Mouse (Mus musculus): Measurements from ENCODE around the gene Bcl11a. TPM values are rescaled to one million over a fixed set of nuclear protein-coding genes. Genes with fewer than 3 reads are reported as not detected.

Bcl11a gene
- polyA plus RNA-seq (2012; ENCODE audit: insufficient read depth, low replicate concordance): 1.1 and 6.5 TPM in 2 replicates

DNA sequence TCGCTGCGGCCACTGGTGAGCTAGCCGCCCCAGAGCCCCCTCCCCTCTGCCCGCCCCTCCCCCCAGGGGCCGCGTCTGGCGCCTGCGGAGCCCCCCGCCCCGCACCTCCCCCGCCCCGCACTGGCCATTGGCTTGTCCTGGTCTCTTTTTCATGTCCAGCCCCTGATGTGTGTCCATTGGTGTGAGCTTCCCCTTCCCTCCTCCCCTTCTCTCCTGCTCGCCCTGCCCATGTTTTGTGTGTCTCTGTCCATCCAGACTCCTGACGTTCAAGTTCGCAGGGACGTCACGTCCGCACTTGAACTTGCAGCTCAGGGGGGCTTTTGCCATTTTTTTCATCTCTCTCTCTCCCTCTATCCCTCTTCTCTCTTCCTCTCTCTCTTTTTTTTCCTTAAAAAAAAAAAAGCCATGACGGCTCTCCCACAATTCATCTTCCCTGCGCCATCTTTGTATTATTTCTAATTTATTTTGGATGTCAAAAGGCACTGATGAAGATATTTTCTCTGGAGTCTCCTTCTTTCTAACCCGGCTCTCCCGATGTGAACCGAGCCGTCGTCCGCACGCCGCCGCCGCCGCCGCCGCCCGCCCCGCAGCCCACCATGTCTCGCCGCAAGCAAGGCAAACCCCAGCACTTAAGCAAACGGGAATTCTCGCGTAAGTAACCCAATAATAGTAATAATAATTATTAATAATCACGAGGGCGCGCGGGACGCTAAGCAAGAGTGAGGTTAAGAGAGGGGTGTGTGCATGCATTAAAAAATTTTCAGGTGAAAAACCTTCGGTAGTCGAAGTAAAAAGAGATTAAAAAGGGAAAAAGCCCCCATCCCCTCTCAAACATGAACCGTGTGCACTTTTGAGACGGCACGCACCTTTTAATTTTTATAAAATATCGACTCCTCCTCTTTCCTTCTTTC, at the start of gene Bcl11a:
Gene Bcl11a (plus strand): TSS at position 262 of the 911 bp plus-strand sequence.
- TF ChIP-seq FLI1 (IDR thresholded peaks at IDR 0.05; ENCODE audit: low read length): no peak
- no peak for TF ChIP-seq GATA1 (IDR thresholded peaks at IDR 0.05; ENCODE audit: borderline replicate concordance, low read length)
- Histone ChIP-seq H3K9me3 (no peaks in the 10 kb centered on the region), H3K4me3 (replicated peaks) (peak within 1 kb of the TSS; percentile 95), H3K27me3 (replicated peaks) (peaks cover 15% of the 10 kb centered on the region), H3K4me1 (peaks cover 75% of the 10 kb centered on the region), H3K36me3 (replicated peaks; ENCODE audit: low read length) (no peaks in the 10 kb centered on the region)

DNA sequence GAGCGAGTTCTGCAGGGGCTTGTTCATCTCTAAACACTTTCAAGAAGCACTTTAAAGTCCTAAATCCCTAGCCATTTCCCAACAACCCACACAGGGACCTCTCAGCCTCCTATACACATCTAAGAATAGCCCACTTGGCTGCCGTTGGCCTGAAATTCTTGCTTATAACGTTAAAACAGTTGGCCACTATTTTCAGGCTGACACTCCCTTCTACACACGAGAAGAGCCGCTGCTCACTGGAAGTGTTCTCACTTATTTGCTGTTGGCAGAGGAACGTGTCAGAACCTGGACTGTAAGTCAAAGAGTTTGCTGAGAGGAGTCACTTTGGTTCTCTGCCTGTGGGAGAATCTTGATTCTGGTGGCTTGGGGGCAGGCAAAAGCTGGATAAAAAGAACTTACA, 33.8 kb upstream of the Bcl11a start:
- H3K4me1 ChIP-seq: peaks cover 1% of the 10 kb centered on the region
- no peaks in the 10 kb centered on the region for H3K36me3 ChIP-seq (replicated peaks; ENCODE audit: low read length)
- H3K9me3 ChIP-seq: no peaks in the 10 kb centered on the region
- no peak for TF ChIP-seq GATA1 (IDR thresholded peaks at IDR 0.05; ENCODE audit: borderline replicate concordance, low read length)
- no peak for TF ChIP-seq FLI1 (IDR thresholded peaks at IDR 0.05; ENCODE audit: low read length)
- H3K27me3 ChIP-seq (replicated peaks): peaks cover 30% of the 10 kb centered on the region
- no peak overlapping the region for H3K4me3 ChIP-seq (replicated peaks)

DNA sequence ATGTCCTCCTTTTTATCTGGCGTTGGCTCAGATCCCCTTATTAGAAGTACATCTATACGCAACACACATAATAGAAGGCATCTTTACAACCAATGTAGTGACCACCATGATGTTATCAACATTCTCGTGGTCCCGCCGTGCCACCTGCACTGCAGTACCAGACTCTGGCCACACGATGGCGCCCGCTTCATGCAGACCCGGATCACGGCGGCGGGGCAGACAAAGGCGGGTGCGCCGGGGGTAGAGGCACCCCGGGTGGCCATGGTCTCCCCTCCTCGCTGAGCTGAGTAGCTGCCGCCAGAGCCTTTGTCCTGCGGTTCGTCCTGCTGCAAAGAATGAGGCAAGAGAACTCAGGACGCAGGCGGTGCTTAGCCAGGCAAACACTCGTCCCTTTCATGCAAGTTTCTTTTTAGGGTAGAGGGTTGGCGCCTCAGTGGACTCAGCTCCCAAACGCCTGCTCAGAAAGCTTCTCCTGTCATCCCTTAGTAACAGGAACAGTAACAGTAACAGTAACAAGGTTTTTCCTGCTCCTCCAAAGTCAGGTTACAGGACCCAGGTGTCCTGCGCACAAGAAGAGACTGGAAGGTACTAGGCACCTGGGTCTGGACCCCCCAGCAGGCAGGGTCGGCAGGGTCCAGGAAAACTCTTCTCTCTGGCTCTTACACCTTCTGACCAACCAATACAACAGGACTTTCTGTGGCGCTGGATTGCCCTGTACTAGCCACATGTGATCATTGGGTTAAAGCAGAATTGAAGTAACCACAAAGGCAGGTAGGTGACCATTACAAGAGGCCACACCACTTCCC, 28.4 kb upstream of the Bcl11a start:
- Histone ChIP-seq H3K27me3 (replicated peaks) (peaks cover 37% of the 10 kb centered on the region), H3K4me3 (replicated peaks) (peak overlapping the region; percentile 90), H3K4me1 (peaks cover 10% of the 10 kb centered on the region), H3K36me3 (replicated peaks; ENCODE audit: low read length) (no peaks in the 10 kb centered on the region), H3K9me3 (peaks cover 3% of the 10 kb centered on the region; the same call in 1 of the 2 replicates)
- TF ChIP-seq GATA1 (IDR thresholded peaks at IDR 0.05; ENCODE audit: borderline replicate concordance, low read length): no peak
- TF ChIP-seq FLI1 (IDR thresholded peaks at IDR 0.05; ENCODE audit: low read length): no peak

DNA sequence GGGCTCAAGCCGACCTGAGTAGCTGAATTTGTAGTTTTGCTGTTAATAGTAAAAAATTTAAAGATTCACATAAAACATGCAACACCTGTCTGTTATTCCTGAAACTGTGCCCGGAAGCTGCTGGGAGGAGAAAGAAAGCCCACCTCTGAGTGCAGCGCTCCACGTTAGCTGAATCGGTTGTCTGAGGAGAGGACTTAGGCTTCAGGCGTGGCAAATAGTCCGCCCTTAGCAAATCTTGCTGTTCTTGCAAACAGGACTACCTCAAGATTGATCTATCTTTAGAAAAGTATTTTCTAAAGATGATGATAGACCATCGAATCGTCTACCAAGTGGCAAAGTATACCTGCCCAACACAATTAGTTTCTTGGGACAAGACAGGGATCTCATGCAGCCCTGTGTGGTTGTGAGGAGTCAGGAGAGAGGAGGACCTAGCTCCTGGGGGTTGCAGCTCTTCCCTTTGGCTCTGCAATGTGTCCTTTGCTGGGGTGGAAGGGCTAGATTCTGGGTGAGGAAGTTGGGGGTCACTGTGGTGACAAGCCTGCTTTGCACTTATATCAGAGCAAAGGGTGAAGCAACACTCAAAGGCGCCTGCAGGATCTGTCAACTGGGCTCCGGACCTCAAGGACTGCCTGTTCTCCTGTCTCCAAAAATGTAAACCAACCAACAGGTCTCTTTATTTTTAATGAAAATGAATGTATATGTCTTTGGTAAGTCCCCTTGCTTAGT, 27.7 kb upstream of the Bcl11a start:
- peaks cover 37% of the 10 kb centered on the region for H3K27me3 ChIP-seq (replicated peaks)
- H3K9me3 ChIP-seq: peaks cover 3% of the 10 kb centered on the region; the same call in 1 of the 2 replicates
- H3K36me3 ChIP-seq (replicated peaks; ENCODE audit: low read length): no peaks in the 10 kb centered on the region
- peaks cover 10% of the 10 kb centered on the region for H3K4me1 ChIP-seq
- H3K4me3 ChIP-seq (replicated peaks): no peak overlapping the region
- TF ChIP-seq FLI1 (IDR thresholded peaks at IDR 0.05; ENCODE audit: low read length) (no peak), GATA1 (IDR thresholded peaks at IDR 0.05; ENCODE audit: borderline replicate concordance, low read length) (no peak)

DNA sequence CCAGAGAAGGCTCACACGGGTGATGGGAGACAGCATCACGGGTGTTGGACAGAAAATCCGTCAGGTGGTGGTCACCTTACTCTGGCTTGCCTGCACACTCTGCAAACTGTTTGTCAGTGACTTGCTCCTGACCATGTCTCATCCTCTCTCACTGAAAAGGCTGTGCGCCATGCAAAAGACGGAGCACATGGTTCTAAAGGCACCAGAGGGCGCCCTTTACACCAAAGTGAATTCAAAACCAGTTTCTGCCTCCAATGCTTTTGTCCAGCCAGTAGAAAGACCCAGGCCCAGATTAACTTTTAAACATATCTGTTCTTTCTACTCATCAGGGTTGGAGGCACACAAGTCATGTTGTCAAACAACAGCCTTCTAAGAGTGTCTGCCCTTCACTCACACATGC, 25.0 kb upstream of the Bcl11a start:
- Histone ChIP-seq H3K4me1 (peaks cover 10% of the 10 kb centered on the region), H3K9me3 (peaks cover 3% of the 10 kb centered on the region; the same call in 1 of the 2 replicates), H3K36me3 (replicated peaks; ENCODE audit: low read length) (no peaks in the 10 kb centered on the region), H3K27me3 (replicated peaks) (peaks cover 28% of the 10 kb centered on the region), H3K4me3 (replicated peaks) (no peak overlapping the region)
- TF ChIP-seq GATA1 (IDR thresholded peaks at IDR 0.05; ENCODE audit: borderline replicate concordance, low read length) (no peak), FLI1 (IDR thresholded peaks at IDR 0.05; ENCODE audit: low read length) (no peak)

DNA sequence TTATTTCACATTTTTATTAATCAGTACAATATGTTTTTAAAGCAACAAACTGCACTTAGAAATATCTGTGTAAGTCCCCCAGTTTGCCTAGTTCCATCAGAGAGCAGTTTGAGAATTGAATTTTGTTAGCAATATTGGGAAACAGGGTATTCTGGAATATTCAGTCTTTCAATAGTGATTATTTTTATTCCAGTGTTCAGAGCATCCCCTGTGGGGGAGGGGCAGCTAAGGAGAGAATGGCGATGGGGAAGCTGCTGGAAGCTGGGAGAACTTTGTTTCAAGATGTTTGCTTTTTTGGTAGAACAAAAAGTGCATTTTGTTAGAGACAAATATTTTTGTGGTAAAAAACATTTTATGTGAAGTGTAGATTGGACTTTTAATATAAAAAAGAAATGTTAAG, 18.7 kb upstream of the Bcl11a start:
- H3K27me3 ChIP-seq (replicated peaks): peaks cover 32% of the 10 kb centered on the region
- H3K4me1 ChIP-seq: peaks cover 12% of the 10 kb centered on the region
- no peaks in the 10 kb centered on the region for H3K36me3 ChIP-seq (replicated peaks; ENCODE audit: low read length)
- no peaks in the 10 kb centered on the region for H3K9me3 ChIP-seq
- H3K4me3 ChIP-seq (replicated peaks): no peak overlapping the region
- TF ChIP-seq FLI1 (IDR thresholded peaks at IDR 0.05; ENCODE audit: low read length): no peak
- TF ChIP-seq GATA1 (IDR thresholded peaks at IDR 0.05; ENCODE audit: borderline replicate concordance, low read length): no peak

DNA sequence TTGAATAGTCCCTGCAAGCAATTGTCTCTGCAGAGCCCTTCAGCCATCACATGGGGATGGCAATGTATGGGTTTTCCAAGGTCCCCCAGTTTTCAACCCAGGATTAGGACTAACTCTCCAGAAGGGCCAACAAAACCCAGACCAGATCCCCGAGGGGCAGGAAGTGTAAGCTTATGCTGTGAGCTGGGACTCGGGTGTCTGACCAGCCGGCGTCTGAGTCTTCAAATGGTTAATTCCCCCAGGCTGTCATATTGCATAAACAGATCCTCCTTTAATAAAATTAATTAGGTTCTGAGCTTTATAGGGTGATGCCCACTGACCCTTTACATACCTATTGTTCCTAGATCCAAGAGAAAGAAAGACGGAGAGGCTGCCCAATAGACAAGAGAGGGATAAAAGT, 17.4 kb upstream of the Bcl11a start:
- TF ChIP-seq GATA1 (IDR thresholded peaks at IDR 0.05; ENCODE audit: borderline replicate concordance, low read length) (no peak), FLI1 (IDR thresholded peaks at IDR 0.05; ENCODE audit: low read length) (no peak)
- Histone ChIP-seq H3K4me3 (replicated peaks) (no peak overlapping the region), H3K9me3 (no peaks in the 10 kb centered on the region), H3K4me1 (peaks cover 12% of the 10 kb centered on the region), H3K36me3 (replicated peaks; ENCODE audit: low read length) (no peaks in the 10 kb centered on the region), H3K27me3 (replicated peaks) (peaks cover 32% of the 10 kb centered on the region)

DNA sequence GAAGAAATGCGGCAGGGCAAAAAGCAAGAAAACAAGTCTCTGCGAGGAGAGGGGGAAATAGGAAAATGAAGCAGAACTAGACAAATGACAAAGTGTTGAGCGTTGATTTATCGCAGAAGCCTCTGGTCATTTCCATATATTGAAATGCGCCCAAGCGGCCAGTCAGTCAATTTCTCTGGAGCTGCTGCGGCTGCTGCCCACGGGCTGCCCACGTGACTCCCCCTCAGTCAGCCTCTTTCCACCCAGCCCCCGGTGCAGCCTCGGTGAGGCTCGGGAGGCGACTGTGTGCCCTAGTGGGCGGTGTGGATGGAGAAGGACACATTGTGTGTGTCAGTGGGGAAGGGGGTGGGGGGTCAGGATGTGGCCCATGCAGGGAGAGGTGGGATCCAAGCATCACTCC, 16.0 kb upstream of the Bcl11a start:
- Histone ChIP-seq H3K36me3 (replicated peaks; ENCODE audit: low read length) (no peaks in the 10 kb centered on the region), H3K4me3 (replicated peaks) (peak overlapping the region; percentile 80), H3K27me3 (replicated peaks) (peaks cover 30% of the 10 kb centered on the region), H3K4me1 (peaks cover 12% of the 10 kb centered on the region), H3K9me3 (no peaks in the 10 kb centered on the region)
- TF ChIP-seq GATA1 (IDR thresholded peaks at IDR 0.05; ENCODE audit: borderline replicate concordance, low read length) (no peak), FLI1 (IDR thresholded peaks at IDR 0.05; ENCODE audit: low read length) (no peak)

DNA sequence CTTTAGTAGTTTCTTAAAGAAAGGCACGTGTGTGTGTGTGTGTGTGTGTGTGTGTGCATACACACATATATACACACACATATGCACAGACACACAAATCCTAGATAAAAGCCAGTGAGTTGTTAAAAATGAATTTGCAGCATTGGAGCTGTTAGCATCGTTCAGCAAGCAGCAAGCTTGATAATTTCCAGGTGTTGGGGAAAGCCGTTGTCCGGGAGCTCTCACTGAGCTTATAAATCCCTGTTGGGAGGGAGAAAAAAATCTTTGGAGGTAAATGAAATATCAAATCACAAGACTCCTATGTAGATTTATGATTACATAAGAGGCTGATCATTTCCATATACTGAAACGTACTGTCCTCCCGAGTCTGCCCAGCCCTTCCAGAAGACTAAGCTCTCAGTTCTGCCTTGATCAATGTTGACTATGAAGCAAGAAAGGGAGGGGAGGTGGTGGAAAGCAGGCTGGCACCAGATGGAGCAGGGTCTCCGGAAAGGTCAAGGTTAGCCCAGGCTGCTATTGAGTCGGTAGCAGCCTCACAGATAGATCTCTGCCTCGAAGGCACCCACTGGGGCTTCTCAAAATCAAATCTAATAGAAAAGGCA, 15.3 kb upstream of the Bcl11a start:
- Histone ChIP-seq H3K36me3 (replicated peaks; ENCODE audit: low read length) (no peaks in the 10 kb centered on the region), H3K4me1 (peaks cover 12% of the 10 kb centered on the region), H3K4me3 (replicated peaks) (no peak overlapping the region), H3K9me3 (no peaks in the 10 kb centered on the region), H3K27me3 (replicated peaks) (peaks cover 28% of the 10 kb centered on the region)
- TF ChIP-seq FLI1 (IDR thresholded peaks at IDR 0.05; ENCODE audit: low read length): no peak
- TF ChIP-seq GATA1 (IDR thresholded peaks at IDR 0.05; ENCODE audit: borderline replicate concordance, low read length): no peak

All from megakaryocyte, embryonic 14.5 days (primary cell).